Mouse (Mus musculus) mesoderm, embryonic 11.5 days (tissue): ENCODE measurements at regions not wholly inside any gene's neighbourhood (a gene's known extent, or its start where the extent isn't known, plus 50 kb on each side); places are given as distances from the start of the nearest gene placed in this dataset.
"Not testable (repeated sequence)": the region's sequence is repeated elsewhere in the genome, so short reads cannot be mapped to it uniquely, and the experiment has no call there.

Experiments used
- DNase-seq: peaks from one replicate; pipeline ENCODE4 v3.0.0-alpha.2; 2012; ENCODE audit warnings: low read depth, low spot score

- DNase-seq: no peak
These were observed 841.6 kb upstream of the Adam24 start for GRCm38 (mm10) chr8:39833251-39833650.

- DNase-seq: no peak
These were observed 828.0 kb upstream of the Adam24 start for GRCm38 (mm10) chr8:39846854-39847253.

GRCm38 (mm10) chr8:39862544-39862943, 812.3 kb upstream of the Adam24 start:
- DNase-seq: no peak

- no peak for DNase-seq
These were observed 772.6 kb upstream of the Adam24 start for GRCm38 (mm10) chr8:39902251-39902650.

DNA sequence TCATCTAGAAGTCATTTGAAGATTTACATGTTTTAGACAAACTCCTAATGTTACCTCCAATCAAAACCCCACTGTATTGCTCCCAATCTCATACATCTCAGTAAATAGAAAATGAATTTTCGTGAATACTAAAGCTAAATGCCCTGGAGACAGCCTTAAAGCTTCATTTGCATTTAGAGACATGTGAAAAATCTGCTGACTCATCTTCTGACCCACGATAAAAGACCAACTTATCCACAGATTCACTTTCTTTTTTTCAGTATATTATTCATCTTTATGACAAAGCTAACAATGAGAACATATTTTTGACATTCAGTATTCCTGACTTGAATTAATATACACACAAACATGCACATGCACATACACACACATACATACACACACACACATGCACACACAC, 762.0 kb upstream of the Adam24 start:
- no peak for DNase-seq

- no peak for DNase-seq
These were observed 753.5 kb upstream of the Adam24 start for GRCm38 (mm10) chr8:39921336-39921735.

DNA sequence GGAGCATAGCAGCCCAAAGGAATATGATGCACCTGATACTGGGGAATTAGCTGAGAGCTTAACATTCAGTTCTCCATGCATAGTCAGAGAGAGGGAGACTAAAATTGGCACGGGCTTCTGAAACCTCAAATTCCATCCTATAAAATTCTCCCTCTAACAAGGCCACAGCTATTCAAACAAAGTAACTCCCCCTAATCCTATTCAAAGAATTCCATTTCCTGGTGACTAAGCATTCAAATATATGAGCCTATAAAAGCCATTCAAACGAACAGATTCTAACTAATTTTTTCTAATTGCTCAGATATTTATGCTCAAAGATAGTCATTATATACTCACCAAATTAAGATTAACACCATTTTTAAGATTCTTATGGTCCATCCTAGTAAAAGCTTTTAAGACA, 751.1 kb upstream of the Adam24 start:
- DNase-seq: no peak

DNA sequence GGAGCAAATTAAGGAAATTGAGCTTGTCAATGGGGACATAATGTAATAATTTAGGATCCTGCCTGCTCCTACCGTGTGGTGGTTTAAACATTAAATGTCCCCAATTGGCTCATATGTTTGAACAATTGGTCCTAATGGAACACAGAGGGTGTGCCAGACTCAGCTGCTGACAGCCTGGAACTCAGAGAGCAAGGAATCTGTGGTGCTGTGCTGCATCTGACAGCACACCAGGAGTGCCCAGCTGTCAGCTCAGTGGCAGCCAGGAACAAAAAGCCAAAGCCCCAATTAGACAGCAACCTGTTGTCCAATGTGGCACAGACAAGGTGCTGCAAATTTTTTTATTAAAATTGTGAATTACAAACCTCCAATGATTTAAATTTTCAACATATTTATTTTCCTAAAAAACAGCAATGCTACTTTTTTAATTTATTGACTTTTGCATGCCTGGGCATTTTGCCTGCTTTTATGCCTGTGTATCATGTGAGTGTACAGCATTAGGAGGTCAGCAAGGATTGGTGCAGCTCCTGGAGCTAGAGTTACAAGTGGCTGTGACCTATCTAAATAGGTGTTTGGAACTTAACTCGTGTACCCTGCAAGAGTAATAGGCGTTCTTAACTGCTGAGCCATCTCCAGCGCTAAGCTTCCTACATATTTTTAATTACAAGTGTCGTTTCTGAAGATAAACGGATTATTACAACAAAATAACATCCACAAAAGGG, 724.5 kb upstream of the Adam24 start:
- no peak for DNase-seq

- DNase-seq: no peak
These were observed 720.4 kb upstream of the Adam24 start for GRCm38 (mm10) chr8:39954497-39954896.

DNA sequence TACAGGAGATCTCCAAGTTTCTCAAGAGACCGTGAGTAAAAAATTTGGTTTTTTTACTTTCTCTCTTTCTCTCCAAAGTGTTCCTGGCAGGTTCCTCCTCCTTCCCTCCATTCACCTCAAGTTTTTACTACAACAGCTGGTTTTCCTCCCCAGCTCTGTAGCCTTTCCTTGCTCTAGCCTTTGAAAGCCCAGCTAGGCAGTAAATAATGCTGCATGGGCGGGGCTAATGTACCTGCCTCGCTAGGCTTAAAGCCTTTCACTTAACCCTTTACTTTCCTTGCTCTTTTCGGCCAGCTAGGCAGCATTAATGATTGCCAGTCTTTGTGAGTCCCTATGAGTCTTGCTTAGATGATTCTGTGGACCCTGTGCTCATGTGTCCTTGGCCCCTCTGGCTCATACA, 720.0 kb upstream of the Adam24 start:
- DNase-seq: peak; percentile 54

GRCm38 (mm10) chr8:40005207-40005837, 669.6 kb upstream of the Adam24 start:
- no peak for DNase-seq

DNA sequence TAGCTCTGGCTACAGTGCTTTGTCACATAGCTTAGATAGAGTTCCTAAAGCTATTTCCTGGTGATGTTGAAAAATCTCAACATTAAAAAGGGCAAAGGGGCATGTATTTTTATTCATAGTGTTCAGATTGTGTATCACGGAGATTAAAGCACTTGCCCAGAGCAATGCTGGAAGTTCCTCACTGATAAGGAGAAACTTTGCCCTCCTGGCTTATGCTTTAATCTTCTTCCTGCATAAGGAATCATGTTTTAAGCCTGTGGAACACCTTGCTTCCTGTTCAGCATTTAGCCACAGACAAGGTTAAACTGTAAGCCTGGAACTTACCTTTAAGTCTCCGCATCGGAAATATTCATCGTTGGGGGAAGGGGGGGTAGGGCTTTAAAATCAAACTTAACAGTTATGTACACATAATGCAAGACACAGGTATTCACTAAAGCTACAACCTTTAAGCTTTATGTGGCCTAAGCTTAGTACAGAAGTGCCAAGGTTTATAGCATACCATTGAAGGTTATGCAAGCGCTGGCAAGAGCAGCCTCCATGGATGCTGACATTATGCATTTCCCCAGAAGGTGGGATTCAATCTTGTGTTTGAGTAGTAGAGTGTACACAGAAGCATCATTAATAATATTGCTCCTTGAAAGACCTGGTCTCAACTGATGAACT, 655.5 kb upstream of the Adam24 start:
- DNase-seq: no peak

- DNase-seq: peak; percentile 7
These were observed 610.7 kb upstream of the Adam24 start for GRCm38 (mm10) chr8:40064145-40064544.

GRCm38 (mm10) chr8:40071131-40071530, 603.7 kb upstream of the Adam24 start:
- no peak for DNase-seq

DNA sequence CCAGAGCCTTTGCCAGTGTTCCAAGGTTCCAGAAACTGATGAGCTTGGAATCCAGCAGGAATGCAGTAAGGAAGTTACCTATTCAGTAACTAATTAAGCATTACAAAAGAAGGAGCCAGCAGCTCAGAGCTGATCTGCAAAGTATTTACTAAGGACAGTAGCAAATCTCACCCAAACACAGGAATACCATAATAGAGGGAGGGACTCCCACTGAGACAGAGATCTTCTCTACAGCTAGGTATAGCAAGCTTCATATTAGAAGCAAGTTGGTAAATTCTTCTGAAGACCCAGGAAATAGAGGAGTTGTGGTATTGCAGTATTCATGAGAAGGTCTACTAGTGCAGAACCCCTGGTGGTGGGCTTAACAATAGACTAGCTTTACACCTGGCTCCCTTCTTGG, 593.9 kb upstream of the Adam24 start:
- not testable (repeated sequence) for DNase-seq

DNA sequence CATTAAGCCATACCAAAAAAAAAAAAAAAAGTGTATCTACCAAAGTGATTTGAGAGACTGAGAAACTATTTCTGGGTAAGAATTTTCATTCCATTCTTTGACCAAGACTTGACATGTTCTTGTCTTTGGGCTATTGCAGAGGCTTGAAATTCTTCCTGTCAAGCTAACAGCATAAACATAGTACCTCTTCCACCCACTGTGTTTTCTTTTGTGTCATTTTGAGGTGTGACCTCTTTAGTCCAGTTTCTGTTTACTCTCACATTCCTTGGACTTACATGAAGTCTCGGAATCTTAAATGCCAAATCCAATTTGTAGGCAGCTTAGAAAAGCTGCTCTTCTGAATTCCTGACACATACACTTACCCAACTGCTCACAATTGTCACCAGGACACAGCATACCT, 590.7 kb upstream of the Adam24 start:
- no peak for DNase-seq

GRCm38 (mm10) chr8:40089377-40089776, 585.5 kb upstream of the Adam24 start:
- DNase-seq: no peak

- DNase-seq: no peak
These were observed 550.5 kb upstream of the Adam24 start for GRCm38 (mm10) chr8:40124402-40124801.

- no peak for DNase-seq
These were observed 547.7 kb upstream of the Adam24 start for GRCm38 (mm10) chr8:40127141-40127540.

DNA sequence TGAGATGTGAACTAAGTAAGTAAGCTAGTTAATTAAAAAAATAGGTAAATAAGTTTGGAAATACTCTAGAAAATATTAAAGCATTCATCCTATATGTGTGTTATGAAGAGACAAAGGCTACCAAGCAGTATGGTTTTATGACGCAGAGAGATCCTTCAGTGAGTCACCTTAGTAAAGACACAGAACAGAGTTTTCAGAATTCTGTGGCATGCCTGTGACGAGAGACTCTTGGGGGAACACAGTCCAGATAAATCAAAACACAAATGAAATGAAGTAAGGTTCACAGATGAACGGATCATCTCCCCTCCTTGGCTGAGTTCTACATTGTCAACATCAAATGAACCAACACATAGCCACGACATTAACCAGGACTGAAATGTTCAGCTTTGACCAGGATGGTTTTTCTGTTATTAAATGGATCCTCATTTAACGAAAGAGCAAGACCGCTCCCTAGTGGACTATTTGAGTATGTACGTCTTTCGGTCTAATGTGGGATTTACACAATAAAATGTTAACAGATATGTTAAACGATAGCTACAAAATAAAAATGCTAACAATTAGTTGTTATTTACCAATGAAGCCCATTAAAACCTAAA, 542.1 kb upstream of the Adam24 start:
- DNase-seq: peak; percentile 58

- DNase-seq: peak; percentile 79
These were observed 523.7 kb upstream of the Adam24 start for GRCm38 (mm10) chr8:40150911-40151797.
